Mouse (Mus musculus) urinary bladder, postnatal 10 days (tissue): ENCODE data around the gene Pola2.

Experiments used
- DNase-seq: peaks from one replicate; pipeline ENCODE4 v3.0.0; 2022; ENCODE audit warnings: low spot score

Pola2 gene

GRCm38 (mm10) chr19:5937095-5937835 is 26.7 kb downstream of the Pola2 start:
- no peak for DNase-seq

GRCm38 (mm10) chr19:5935691-5936090 is 28.3 kb downstream of the Pola2 start:
- DNase-seq: no peak

- DNase-seq: no peak
These were observed 28.7 kb downstream of the Pola2 start for GRCm38 (mm10) chr19:5935266-5935665.

- DNase-seq: no peak
These were observed 34.1 kb downstream of the Pola2 start for GRCm38 (mm10) chr19:5929634-5930596.

GRCm38 (mm10) chr19:5928546-5928945 is 35.5 kb downstream of the Pola2 start:
- DNase-seq: no peak

- no peak for DNase-seq
These were observed 35.9 kb downstream of the Pola2 start for GRCm38 (mm10) chr19:5928104-5928503.

GRCm38 (mm10) chr19:5927532-5927931 is 36.5 kb downstream of the Pola2 start:
- no peak for DNase-seq

GRCm38 (mm10) chr19:5927026-5927425 is 37.0 kb downstream of the Pola2 start:
- DNase-seq: no peak

GRCm38 (mm10) chr19:5925311-5925855 is 38.6 kb downstream of the Pola2 start:
- DNase-seq: no peak

- DNase-seq: peak; percentile 84
These were observed 39.3 kb downstream of the Pola2 start, which contains the start of gene Cdc42ep2 for GRCm38 (mm10) chr19:5924713-5925093. Cdc42ep2 (minus strand) TSS chr19:5924816.

GRCm38 (mm10) chr19:5923990-5924712 is 39.9 kb downstream of the Pola2 start:
- peak; percentile 81 for DNase-seq

GRCm38 (mm10) chr19:5922963-5923362 is 41.0 kb downstream of the Pola2 start:
- DNase-seq: no peak

GRCm38 (mm10) chr19:5922119-5922942 is 41.7 kb downstream of the Pola2 start:
- no peak for DNase-seq

- DNase-seq: no peak
These were observed 42.3 kb downstream of the Pola2 start for GRCm38 (mm10) chr19:5921715-5922114.

- no peak for DNase-seq
These were observed 50.8 kb downstream of the Pola2 start, which contains the start of gene Dpf2 for GRCm38 (mm10) chr19:5913007-5913719. Dpf2 (minus strand) TSS chr19:5913010.

- DNase-seq: peak; percentile 95
These were observed 51.6 kb downstream of the Pola2 start for GRCm38 (mm10) chr19:5912103-5913006.

- DNase-seq: no peak
These were observed 52.4 kb downstream of the Pola2 start for GRCm38 (mm10) chr19:5911430-5912102.

GRCm38 (mm10) chr19:5910221-5910620 is 53.8 kb downstream of the Pola2 start:
- DNase-seq: no peak

GRCm38 (mm10) chr19:5907275-5907674 is 56.7 kb downstream of the Pola2 start:
- no peak for DNase-seq
